Mouse (Mus musculus) thymus, postnatal 25 days (tissue): Measurements from ENCODE around the gene Prkg2.

Source experiments
- DNase-seq: peaks from one replicate; pipeline ENCODE4 v3.0.0; 2022

Gene Prkg2

GRCm38 (mm10) chr5:99036596-99037441 lies at the start of gene Prkg2:
Gene Prkg2, minus strand, starts transcription at chr5:99037351.
- DNase-seq, result no peak

DNA sequence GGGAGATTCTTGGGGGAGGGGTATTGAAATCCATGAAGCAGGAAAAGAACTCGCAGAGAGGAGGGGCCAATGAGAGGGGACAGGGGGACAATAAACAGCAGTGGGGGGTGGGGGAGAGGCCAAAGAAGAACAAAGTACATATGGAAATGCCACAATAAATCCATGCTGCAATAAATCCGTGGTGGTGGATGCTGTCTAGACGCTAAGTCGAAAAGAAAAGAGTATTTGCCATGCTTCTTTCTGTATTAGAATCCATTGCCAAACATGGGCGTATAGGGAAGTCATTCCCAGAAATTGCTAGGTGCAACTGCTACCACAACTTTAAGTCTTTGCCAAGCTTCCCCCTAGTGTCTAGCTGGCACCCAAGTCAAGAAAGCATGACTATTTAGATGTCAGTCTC lies 46.8 kb upstream of the Prkg2 start:
- DNase-seq, result no peak

DNA sequence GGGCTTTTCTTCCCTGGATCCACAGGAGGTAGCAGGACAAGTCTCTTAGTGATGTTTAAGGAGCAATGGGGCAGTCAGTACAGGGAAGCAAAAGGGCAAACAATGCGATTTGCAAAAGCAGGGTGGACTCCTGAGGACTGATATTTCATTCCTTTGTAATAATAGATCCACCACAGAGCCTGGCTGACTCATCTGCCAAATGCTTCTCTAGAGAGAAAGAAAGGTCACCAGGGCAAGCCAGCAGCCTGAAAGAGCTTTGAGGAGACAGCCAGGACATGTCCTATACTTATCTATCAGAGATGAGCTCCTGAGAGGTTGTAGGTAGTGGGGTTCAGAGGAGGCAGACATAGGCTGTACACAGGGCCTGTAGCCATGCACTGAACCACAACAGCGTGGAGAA lies 41.2 kb upstream of the Prkg2 start:
- no peak for DNase-seq

DNA sequence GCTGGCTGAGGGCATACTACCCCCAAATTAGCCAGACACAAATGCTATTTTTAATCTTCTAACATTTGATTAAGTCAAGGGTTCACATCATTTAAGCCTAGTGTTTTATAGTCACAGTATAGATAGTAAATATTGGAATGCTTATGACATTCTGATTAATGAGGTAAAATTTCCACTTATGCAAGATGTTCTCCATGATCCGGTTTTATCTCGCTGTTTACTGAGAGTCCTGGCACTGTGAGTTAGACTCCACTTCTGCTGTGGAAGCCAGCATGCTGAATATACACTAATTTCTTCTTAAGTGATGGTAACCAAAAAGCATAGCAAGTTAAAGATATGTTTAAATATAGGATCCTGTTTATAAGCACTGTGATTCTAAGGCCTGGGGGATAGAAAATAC lies 31.2 kb upstream of the Prkg2 start:
- DNase-seq, result no peak

- no peak for DNase-seq
These were observed 25.4 kb upstream of the Prkg2 start for GRCm38 (mm10) chr5:99062582-99062981.

DNA sequence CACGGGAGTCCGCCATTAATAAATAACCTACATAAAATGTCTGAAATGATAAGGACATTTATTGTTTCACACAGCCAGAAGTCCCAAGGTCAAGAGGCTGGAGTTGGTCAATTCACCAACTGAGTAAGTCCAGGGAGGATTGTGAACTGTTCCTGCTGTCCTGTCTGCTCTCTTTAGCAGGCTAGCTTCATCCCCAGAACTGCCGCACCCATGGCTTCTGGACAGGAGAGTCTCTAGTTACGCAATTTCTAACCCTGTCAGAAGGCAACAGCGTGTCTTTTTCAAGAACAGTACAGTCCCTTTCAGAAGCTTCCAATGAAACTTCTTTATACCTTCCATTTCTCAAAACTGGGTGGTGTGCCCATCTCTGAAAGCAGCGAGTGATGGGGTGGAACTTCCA lies 1.9 kb upstream of the Prkg2 start:
- no peak for DNase-seq

- DNase-seq, result no peak
These were observed 276 bp upstream of the Prkg2 start for GRCm38 (mm10) chr5:99037442-99037811.

GRCm38 (mm10) chr5:99035961-99036360 lies 1.2 kb downstream of the Prkg2 start:
- DNase-seq, result no peak

DNA sequence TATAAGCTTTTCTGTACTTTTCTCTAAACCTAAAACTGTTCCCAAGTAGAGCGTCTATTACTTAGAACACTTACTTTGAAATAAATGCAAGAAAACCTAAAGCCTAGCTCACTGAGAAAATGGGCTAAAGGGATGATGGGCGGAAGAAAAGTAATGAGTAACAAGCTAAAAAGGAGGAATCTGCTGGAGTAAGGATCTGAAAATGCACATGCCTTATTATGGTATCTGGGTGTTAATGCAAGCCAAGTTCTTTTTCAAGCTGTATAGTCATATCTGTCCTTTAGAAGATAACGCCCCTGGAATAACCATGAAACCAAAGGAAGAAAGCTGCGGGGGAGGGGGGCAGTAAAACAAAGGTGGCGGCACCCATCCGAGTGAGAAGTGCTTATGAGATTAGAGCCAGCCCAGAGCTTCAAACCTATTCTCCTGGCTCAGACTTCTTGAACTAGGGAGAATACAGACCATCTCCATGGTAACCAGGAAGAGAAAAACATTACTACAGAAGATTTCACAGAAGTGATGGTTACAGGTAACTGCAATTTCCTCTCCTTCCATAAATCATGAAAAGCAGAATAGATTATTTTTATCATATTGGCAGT lies 5.5 kb downstream of the Prkg2 start:
- no peak for DNase-seq

- no peak for DNase-seq
These were observed 10.8 kb downstream of the Prkg2 start for GRCm38 (mm10) chr5:99026343-99026742.

DNA sequence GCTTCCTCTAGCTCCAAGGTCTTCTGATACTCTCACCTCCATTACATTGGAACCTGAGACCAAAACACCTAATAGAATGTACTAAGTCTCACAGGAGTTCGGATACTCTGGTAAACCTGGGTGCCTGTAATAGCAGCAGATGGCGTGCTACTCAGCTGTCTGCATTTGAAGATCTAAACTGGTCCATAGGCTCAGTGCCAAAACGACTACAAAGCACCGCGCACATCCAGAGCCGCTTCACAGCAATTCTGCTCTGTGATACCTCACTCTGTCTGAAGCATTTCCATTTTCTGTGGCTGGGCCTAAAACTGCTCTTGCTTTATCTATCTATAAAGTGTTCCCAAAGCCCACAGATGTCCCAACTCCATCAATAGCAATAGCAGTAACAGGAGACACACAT lies 17.4 kb downstream of the Prkg2 start:
- DNase-seq, result no peak

DNA sequence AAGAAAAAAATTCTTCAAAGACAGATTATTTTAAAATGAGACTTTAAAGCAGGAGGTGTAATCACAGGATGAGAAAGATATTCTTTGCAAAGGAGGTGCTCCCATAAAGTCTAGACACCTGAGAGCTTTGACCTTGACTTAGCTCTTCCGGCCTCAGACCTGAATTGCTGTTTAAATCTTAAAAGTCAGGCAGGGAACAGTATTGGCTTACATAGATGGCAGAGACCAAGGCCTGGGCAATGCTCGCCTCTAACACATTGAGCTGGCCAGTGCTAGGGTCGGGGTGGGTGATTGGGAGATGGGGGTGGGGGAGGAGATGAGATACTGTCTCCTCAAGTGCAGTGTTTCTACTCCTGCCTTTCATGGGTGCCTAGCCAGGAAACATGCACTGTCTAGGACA lies 22.0 kb downstream of the Prkg2 start:
- DNase-seq, result no peak

DNA sequence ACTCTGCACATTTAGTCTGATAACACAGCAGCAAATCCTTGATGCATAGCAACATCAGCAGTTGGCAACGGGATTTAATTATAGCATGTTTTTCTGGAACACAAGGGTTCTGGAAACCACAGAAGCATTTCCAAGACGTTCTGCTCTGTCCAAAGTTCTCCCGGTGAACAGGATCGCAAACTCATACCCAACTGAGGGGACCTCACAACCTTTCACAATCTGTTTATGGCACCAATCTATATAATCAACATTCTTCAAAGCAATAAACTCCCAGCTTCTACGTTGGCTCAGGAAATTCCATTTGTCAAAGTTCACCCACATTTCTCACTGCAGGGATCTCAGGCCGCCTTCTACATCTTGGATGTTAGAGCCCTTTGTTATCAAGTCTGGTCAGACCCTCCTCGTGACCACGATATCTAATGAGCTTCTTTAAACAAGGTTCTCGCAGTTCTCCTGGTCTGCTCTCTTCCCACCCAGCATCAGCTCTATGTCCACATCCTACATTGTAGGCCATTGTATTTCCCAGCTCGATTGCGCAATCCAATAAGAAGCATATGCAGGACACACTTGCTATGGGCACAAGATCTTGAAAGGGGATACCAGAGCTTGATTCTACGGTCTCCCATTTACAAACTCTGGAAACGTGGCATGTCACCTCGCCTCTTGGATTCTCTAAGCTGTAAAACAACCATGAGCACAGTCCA lies 26.6 kb downstream of the Prkg2 start:
- no peak for DNase-seq

GRCm38 (mm10) chr5:98998104-98998503 lies 39.0 kb downstream of the Prkg2 start:
- DNase-seq, result no peak

GRCm38 (mm10) chr5:98995767-98996166 lies 41.4 kb downstream of the Prkg2 start:
- no peak for DNase-seq

DNA sequence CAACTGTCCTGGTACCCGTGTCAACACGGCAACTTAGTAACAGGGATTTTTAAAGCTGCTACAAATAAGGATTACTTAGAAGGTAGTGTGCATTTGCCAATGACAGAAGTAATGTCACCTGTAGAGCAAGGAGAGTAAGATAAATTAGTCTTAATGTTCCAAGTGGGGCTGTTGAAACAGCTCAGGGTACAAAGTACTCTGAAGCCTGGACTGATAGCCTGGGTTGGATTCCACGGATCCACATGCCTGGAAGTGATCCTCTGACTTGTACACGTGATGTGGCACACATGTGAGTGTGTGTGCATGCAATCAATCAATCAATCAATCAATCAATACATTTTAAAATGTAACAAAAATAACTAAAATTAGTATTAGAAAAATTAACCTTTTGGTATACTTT lies 45.6 kb downstream of the Prkg2 start:
- DNase-seq, result no peak

GRCm38 (mm10) chr5:98987634-98988033 lies 49.5 kb downstream of the Prkg2 start:
- no peak for DNase-seq

GRCm38 (mm10) chr5:98987116-98987515 lies 50.0 kb downstream of the Prkg2 start:
- DNase-seq, result no peak

DNA sequence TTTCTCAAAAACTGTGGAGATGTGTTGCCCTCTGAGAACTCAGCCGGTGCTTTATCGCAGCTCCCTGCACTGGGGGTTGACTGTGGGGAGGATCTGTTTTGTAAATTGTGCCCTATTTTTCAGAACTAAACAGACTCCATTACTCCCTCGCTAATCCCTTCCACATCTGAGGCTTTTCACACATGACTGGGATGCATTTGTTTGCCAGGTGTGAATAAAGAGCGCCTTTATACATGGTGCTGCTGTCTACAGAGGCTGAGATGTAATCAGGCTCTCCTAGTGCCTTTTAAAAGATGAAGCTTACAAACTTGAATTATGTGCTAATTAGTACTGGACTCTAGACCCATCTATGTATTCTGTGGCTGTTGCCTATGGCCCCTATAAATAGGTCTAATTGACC lies 50.7 kb downstream of the Prkg2 start:
- DNase-seq, result no peak

- DNase-seq, result no peak
These were observed 51.1 kb downstream of the Prkg2 start for GRCm38 (mm10) chr5:98986011-98986410.

DNA sequence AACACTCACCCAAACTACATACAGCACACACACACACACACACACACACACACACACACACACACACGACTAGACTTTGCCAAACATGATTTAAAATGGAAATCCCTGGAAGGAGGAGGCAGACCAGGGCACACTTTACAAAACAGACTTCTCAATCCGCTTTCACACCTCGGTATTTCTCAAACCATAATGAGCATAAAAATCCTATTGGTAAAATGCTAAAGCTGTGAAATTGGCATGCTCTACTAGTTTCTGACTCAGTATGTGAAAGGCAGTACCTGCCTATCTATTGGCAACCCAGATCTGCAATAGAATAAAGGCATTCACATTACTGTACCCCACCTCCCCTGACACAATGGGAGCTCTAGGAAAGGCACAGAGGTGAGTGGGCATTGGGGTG lies 52.1 kb downstream of the Prkg2 start:
- no peak for DNase-seq

- DNase-seq, result no peak
These were observed 55.8 kb downstream of the Prkg2 start for GRCm38 (mm10) chr5:98981304-98981703.

- DNase-seq, result no peak
These were observed 58.8 kb downstream of the Prkg2 start for GRCm38 (mm10) chr5:98978316-98978715.
